Mouse (Mus musculus): ENCODE results near the gene Smim12. TPM values are rescaled to one million over a fixed set of nuclear protein-coding genes. Genes with fewer than 3 reads are reported as not detected.

Gene Smim12
- total RNA-seq, 1 experiment from 2014 or later: 42.3 TPM

GRCm38 (mm10) chr4:127289039-127289548, 45.5 kb downstream of the Smim12 start:
- ATAC-seq (replicated peaks; ENCODE audit: insufficient number of reproducible peaks, low FRiP score, low TSS enrichment, poor library complexity, severe bottlenecking): no peak

- ATAC-seq (replicated peaks; ENCODE audit: insufficient number of reproducible peaks, low FRiP score, low TSS enrichment, poor library complexity, severe bottlenecking): no peak
Observed at GRCm38 (mm10) chr4:127292631-127293030, 49.0 kb downstream of the Smim12 start.

Other genes with a start within 250 kb of the Smim12 start
- gene Sfpq, start 222.5 kb upstream of the Smim12 start, total RNA-seq (2017): 642 to 909 TPM (median 707 TPM) in 3 replicates
- gene Zmym1, start 182.6 kb upstream of the Smim12 start, total RNA-seq (2017): 9.3 to 16.2 TPM (median 14.2 TPM) in 3 replicates
- gene Zmym6, start 166.4 kb upstream of the Smim12 start, total RNA-seq (2017): 17.8 to 25.9 TPM (median 22.6 TPM) in 3 replicates
- 9.9 to 15.1 TPM (median 12.5 TPM) in 3 replicates for gene Tmem35b, start 120.1 kb upstream of the Smim12 start, total RNA-seq (2017)
- gene Dlgap3, start 74.6 kb upstream of the Smim12 start, total RNA-seq (2017): not detected in 3 replicates
- gene Gja4, start 70.3 kb downstream of the Smim12 start, total RNA-seq (2017): not detected in 3 replicates
- gene Gjb3, start 87.1 kb downstream of the Smim12 start, total RNA-seq (2017): not detected in 3 replicates
- gene Gjb4, start 110.3 kb downstream of the Smim12 start, total RNA-seq (2017): not detected in 3 replicates
- not detected in 3 replicates for gene Gjb5, start 114.4 kb downstream of the Smim12 start, total RNA-seq (2017)

Measured in monocyte, adult 5-6 weeks (primary cell).